Mouse (Mus musculus) midbrain, postnatal 0 days (tissue): ENCODE results near the gene Elmsan1. TPM values are rescaled to one million over a fixed set of nuclear protein-coding genes. Genes with fewer than 3 reads are reported as not detected.

Experiments
- ATAC-seq: fragments of 200-750 bp; cut with Nextera tagmentation; 2 replicates; pipeline ENCODE4 v1.8.0; 2017; ENCODE audit warnings: moderate number of reproducible peaks, mild to moderate bottlenecking, moderate TSS enrichment, moderate library complexity; ENCODE audit not compliant: low FRiP score
- DNase-seq: peaks from one replicate; pipeline ENCODE4 v3.0.0-alpha.2; 2015; ENCODE audit warnings: low spot score
- H3K27ac ChIP-seq: fragments of 300-500 bp; sonication (generic); 2 replicates; pipeline ENCODE4 v1.5.1; 2014; ENCODE audit warnings: low read depth, mild to moderate bottlenecking, low read length, mixed read lengths
- H3K27me3 ChIP-seq: fragments of 300-500 bp; sonication (generic); 2 replicates; pipeline ENCODE4 v1.6.1; 2014; ENCODE audit warnings: low read length, control low read depth, mixed read lengths; ENCODE audit not compliant: insufficient read depth
- H3K36me3 ChIP-seq: fragments of 300-500 bp; sonication (generic); 2 replicates; pipeline ENCODE4 v1.6.1; 2014; ENCODE audit warnings: low read length, control low read depth, mixed read lengths; ENCODE audit not compliant: insufficient read depth
- H3K4me1 ChIP-seq: fragments of 300-500 bp; sonication (generic); 2 replicates; pipeline ENCODE4 v1.6.1; 2014; ENCODE audit warnings: mild to moderate bottlenecking, control low read depth, antibody characterized with exemption, low read length, mixed read lengths; ENCODE audit not compliant: insufficient read depth
- H3K4me2 ChIP-seq: fragments of 300-500 bp; sonication (generic); 2 replicates; pipeline ENCODE4 v1.6.1; 2014; ENCODE audit warnings: low read depth, mild to moderate bottlenecking, low read length, mixed read lengths; ENCODE audit not compliant: poor library complexity, severe bottlenecking
- H3K4me3 ChIP-seq: fragments of 300-500 bp; sonication (generic); 2 replicates; pipeline ENCODE4 v1.5.1; 2014; ENCODE audit warnings: low read depth, mild to moderate bottlenecking, low read length, moderate library complexity
- H3K9ac ChIP-seq: fragments of 300-500 bp; sonication (generic); replicated peaks from 2 replicates; pipeline ENCODE4 v1.6.1; 2014; ENCODE audit warnings: mild to moderate bottlenecking, low read length, moderate library complexity, mixed read lengths; ENCODE audit not compliant: poor library complexity, severe bottlenecking
- H3K9me3 ChIP-seq: fragments of 300-500 bp; sonication (generic); 2 replicates; pipeline ENCODE4 v1.6.1; 2016; ENCODE audit warnings: low read length, control low read depth
- CTCF ChIP-seq: IDR thresholded peaks from 2 replicates; pipeline ENCODE4 v1.5.1; 2016; ENCODE audit warnings: antibody characterized with exemption, mild to moderate bottlenecking
- WGBS: fragments of 180-500 bp; shearing (Covaris S2); extraction: QIAGEN DNeasy Blood & Tissue Kit; methylation state at CpG from one replicate; pipeline ENCODE4 v1.1.7; 2014; 5-methylcytosine and 5-hydroxymethylcytosine counted together
- polyA plus RNA-seq: library from polyadenylated mRNA; unstranded; fragments of >200 nt; fragmentation: Nextera tagmentation; extraction: Ambion mirVana; gene quantifications from 2 replicates; pipeline ENCODE4 v1.2.1, GENCODE M21; 2015
- total RNA-seq: library from RNA; depleted of rRNA; stranded (reverse); fragments of >200 nt; gene quantifications from 2 replicates; pipeline ENCODE4 v1.2.3, GENCODE M21; 2014

Gene Elmsan1
- total and polyA plus RNA-seq, 2 experiments from 2014 or later: 3.0 to 15.6 TPM

DNA sequence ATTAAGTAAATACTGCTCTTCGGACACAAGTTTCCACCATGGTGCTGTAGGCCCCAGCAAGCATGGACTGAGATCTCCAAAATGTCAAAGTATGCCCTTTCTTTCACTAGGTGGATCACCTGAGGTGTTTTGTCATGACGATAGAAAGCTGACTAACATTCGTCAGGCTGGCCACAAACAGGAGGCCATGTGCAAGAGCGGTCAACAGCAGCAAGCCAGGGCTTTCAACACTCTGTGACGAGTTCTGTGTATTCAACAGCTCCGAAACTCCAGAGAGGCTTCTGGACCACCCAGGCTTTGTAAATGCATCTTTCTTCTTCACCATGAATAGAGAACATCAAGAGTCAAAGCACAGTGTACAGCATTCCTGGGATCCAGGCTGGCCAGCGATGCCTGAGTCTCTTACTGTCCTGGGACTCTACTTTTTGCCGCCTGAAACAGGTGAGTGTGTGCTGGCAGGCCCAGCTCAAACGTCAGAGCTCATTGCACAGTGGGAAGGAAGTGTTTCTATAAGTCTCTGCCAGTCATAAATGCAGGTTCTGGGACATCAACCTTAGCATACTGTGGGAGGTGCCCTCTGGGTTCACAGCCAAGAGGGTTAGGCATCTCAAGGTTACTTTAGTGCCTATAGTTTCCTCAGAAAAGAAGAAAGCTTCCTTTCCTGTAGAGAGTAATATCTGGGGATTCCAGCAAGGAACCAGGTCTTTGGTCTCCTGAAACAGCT lies 7.6 kb upstream of the Elmsan1 start:
- Histone ChIP-seq H3K4me1 (no peaks in the 10 kb centered on the region), H3K36me3 (no peaks in the 10 kb centered on the region), H3K9ac (no peak overlapping the region), H3K4me3 (no peak overlapping the region), H3K27ac (no peak overlapping the region), H3K4me2 (no peak overlapping the region), H3K9me3 (no peaks in the 10 kb centered on the region), H3K27me3 (no peaks in the 10 kb centered on the region)
- ATAC-seq (no peak), DNase-seq (no peak)
- no peak for TF ChIP-seq CTCF
- WGBS: 85% methylated on average over 9 of the region's 9 CpGs

DNA sequence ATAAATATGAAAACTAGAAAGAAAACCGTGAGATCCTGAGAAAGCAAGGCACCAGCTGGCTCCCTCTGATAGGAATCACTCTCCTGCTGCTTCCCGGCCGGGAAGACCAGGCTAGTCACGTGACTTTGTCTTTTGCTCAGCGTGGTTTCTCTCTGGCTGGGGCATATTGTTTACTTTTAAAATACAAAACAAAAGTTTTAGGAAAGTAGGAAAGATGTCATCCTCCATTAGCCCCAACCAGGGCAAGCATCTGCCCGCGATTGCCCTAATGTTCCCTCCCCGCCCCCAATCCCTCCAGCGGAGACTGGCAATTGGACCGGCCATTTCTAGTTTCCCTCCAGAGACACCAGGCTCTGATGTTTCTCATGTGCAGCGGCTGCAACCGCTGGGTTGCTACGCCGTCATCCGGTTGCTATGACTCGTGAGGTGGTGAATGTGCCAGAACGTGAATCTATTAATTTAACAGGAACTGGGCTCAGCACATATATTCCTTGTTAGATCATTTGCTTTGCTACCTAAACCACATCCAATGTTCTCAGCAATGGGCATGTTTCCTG lies 3.8 kb upstream of the Elmsan1 start:
- TF ChIP-seq CTCF: no peak
- H3K4me1 ChIP-seq: no peaks in the 10 kb centered on the region
- peak; percentile 65 for DNase-seq
- H3K27me3 ChIP-seq: 0 out of 2 replicates have a peak, but pooled peaks cover 10% of the 10 kb centered on the region
- no peak overlapping the region for H3K9ac ChIP-seq
- no peaks in the 10 kb centered on the region for H3K36me3 ChIP-seq
- peak overlapping the region; percentile 26 for H3K4me3 ChIP-seq
- 2% methylated on average over 17 of the region's 17 CpGs for WGBS
- peak; percentile 55 for ATAC-seq
- peak overlapping the region; percentile 50 for H3K4me2 ChIP-seq
- H3K9me3 ChIP-seq: no peaks in the 10 kb centered on the region
- no peak overlapping the region for H3K27ac ChIP-seq

DNA sequence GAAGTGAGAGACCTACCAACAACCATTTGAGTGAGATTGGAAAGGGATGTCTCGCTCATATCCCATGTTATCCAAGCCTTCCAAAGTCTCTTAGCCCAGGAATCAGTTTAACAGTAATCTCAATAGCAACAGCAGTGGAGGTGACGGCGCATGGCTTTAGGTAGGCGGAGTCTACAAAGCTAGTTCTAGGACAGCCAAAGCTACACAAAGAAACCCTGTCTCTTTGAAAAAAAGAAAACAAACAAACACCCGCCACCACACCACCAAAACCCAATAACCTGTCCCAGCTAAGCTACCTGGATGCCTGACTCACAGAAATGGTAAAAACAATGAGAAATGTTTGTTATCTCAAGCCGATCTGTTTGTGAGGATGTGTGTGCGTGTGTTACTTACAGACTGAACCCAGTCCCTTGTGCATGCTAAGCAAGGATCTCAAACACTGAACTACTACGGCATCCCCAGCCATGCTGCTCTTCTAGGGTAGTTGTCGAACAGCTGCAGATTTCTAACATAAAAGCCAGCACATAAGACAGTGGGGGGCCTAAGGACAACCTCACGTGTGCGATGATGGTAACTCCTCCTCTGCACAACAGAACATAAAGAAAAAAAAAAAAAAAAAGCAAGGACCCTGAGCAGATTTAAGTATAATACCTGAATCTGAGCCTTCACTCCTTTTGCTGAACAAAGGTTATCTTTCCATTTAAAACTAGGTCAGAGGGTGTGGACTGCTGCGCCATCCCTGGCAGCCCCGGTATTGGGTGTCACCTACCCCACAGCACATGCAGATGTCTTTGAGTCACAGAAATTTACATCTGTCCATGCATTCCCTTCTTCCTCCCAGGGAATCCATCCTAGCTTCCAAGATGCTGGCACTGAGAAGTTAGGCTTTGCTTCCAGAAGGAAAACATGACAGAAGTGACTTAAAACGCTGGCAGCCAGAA lies 2.5 kb upstream of the Elmsan1 start:
- WGBS: 83% methylated on average over 14 of the region's 14 CpGs
- Histone ChIP-seq H3K36me3 (no peaks in the 10 kb centered on the region), H3K4me2 (no peak overlapping the region), H3K27ac (no peak overlapping the region), H3K9me3 (no peaks in the 10 kb centered on the region), H3K4me3 (no peak overlapping the region), H3K9ac (no peak overlapping the region), H3K27me3 (0 out of 2 replicates have a peak, but pooled peaks cover 10% of the 10 kb centered on the region), H3K4me1 (no peaks in the 10 kb centered on the region)
- ATAC-seq (no peak), DNase-seq (no peak)
- no peak for TF ChIP-seq CTCF

GRCm38 (mm10) chr12:84220515-84220914 lies 1.8 kb upstream of the Elmsan1 start:
- Histone ChIP-seq H3K4me3 (no peak overlapping the region), H3K27me3 (0 out of 2 replicates have a peak, but pooled peaks cover 10% of the 10 kb centered on the region), H3K9me3 (no peaks in the 10 kb centered on the region), H3K4me1 (no peaks in the 10 kb centered on the region), H3K36me3 (no peaks in the 10 kb centered on the region), H3K9ac (no peak overlapping the region), H3K27ac (no peak overlapping the region), H3K4me2 (no peak overlapping the region)
- no peak for ATAC-seq
- peak; percentile 8 for DNase-seq
- WGBS: 58% methylated on average over 4 of the region's 4 CpGs
- no peak for TF ChIP-seq CTCF

DNA sequence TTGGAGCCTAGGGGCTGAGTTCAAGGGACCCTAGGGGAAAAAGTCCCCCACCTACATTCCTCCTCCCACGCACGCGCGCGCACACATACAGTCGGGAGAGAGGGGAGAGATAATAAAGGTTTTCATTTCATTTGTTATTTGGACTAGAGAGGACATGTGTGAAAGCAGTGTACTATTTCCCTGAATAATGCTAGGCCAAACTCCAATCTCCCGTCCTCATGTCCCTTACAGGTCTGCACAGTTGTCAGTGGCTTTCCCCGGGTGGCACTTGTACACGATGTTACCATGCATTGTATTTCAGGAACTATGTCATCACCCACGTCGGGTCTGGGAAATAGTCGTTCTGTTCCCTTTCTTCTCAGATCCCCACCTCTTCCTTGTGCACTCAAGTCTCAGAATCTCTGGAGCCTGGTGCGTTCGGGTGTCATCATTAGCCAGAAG lies 460 bp upstream of the Elmsan1 start:
- DNase-seq (peak; percentile 5), ATAC-seq (0 out of 2 replicates have a peak, but pooled peaks have one; percentile 4)
- H3K4me2 ChIP-seq: peak overlapping the region; percentile 99
- H3K9ac ChIP-seq: peak overlapping the region; percentile 47
- no peaks in the 10 kb centered on the region for H3K4me1 ChIP-seq
- H3K27me3 ChIP-seq: 0 out of 2 replicates have a peak, but pooled peaks cover 10% of the 10 kb centered on the region
- H3K9me3 ChIP-seq: no peaks in the 10 kb centered on the region
- no peaks in the 10 kb centered on the region for H3K36me3 ChIP-seq
- H3K27ac ChIP-seq: peak overlapping the region; percentile 4; the same call in 1 of the 2 replicates
- WGBS: 6% methylated on average over 14 of the region's 14 CpGs
- peak overlapping the region; percentile 66 for H3K4me3 ChIP-seq
- no peak for TF ChIP-seq CTCF
